9 mouse cellular contexts compared by ENCODE assay signal in genomic region chr5:150522867-150523234, GRCm38 (mm10). TPM values are rescaled to one million over a fixed set of nuclear protein-coding genes. Genes with fewer than 3 reads are reported as not detected.
DNase-seq lines count a peak whose midpoint lies in the region; ATAC-seq and TF ChIP-seq lines count a peak whose summit lies in the region.
"Had no signal": no experiment of that assay in that cellular context is flagged by ENCODE, and none has a peak within 500 bp of the region (broad histone marks: within the 10 kb centered on the region; RNA-seq: fewer than 3 reads in every experiment).

No protein-coding gene starts in this region.

- no peak for DNase-seq in heart, adult 9 months (ENCODE audit: low spot score in 2 of 2)
- DNase-seq in left cerebral cortex, postnatal 14 days (ENCODE audit: low spot score in 2 of 2) = no peak
- no peak for DNase-seq in urinary bladder, adult 2 months (ENCODE audit: low spot score)

- no peak for TF ChIP-seq EP300 in ES-Bruce4 (IDR thresholded peaks at IDR 0.05; ENCODE audit: insufficient read depth, low read depth, low read length)

- peaks cover 6% of the 10 kb centered on the region for H3K4me1 ChIP-seq in heart, embryonic 11.5 days (ENCODE audit: control insufficient read depth, insufficient read depth, low read length)
- no peaks in the 10 kb centered on the region for H3K4me1 ChIP-seq in ES-Bruce4 (ENCODE audit: control insufficient read depth, insufficient read depth, low read length)
- peaks cover 6% of the 10 kb centered on the region for H3K4me1 ChIP-seq in forebrain, embryonic 16.5 days (replicated peaks; ENCODE audit: control insufficient read depth, insufficient read depth, low read length)

- no peaks in the 10 kb centered on the region for H3K27me3 ChIP-seq in heart, embryonic 11.5 days (ENCODE audit: control insufficient read depth, insufficient read depth, low read length)
- no peaks in the 10 kb centered on the region for H3K27me3 ChIP-seq in ES-Bruce4 (ENCODE audit: control insufficient read depth, insufficient read depth, low read length, poor library complexity, severe bottlenecking)
- no peaks in the 10 kb centered on the region for H3K27me3 ChIP-seq in forebrain, embryonic 16.5 days (replicated peaks; ENCODE audit: control insufficient read depth, insufficient read depth, low read length)

- peak overlapping the region; percentile 80 for H3K4me2 ChIP-seq in heart, embryonic 11.5 days
- peak overlapping the region; percentile 48 for H3K4me2 ChIP-seq in forebrain, embryonic 16.5 days (ENCODE audit: low read length)

- H3K79me2 ChIP-seq in macrophage (ENCODE audit: inconsistent target) = no peaks in the 10 kb centered on the region

- intact Hi-C loops in left cerebral cortex, postnatal 14 days (cut with DNase I) = loop anchor here (2.0 kb wide), 1 partner anchor 142 kb away; no protein-coding TSS in a partner anchor

- ATAC-seq in heart, embryonic 11.5 days (replicated peaks; ENCODE audit: insufficient number of reproducible peaks, low FRiP score, low TSS enrichment) = peak; percentile 27; the same call in 1 of the 2 replicates
- no peak; the same call in 1 of the 2 replicates for ATAC-seq in forebrain, embryonic 16.5 days
- no peak for ATAC-seq in CD4-positive, CD25-positive, alpha-beta regulatory T cell, adult 4 months

- WGBS in heart, embryonic 11.5 days (ENCODE audit: insufficient replicate concordance) = 12% methylated on average over 11 of the region's 11 CpGs
- 5% methylated on average over 11 of the region's 11 CpGs for WGBS in forebrain, embryonic 16.5 days
- WGBS in macrophage (ENCODE audit: missing documents) = 2% methylated on average over 11 of the region's 11 CpGs

- peak overlapping the region; percentile 91 for H3K9ac ChIP-seq in heart, embryonic 11.5 days (ENCODE audit: low read depth, low read length)
- peak overlapping the region; percentile 84 for H3K9ac ChIP-seq in ES-Bruce4 (ENCODE audit: low read depth, poor library complexity, severe bottlenecking)
- peak overlapping the region; percentile 84 for H3K9ac ChIP-seq in forebrain, embryonic 16.5 days (replicated peaks; ENCODE audit: low read depth, low read length)

- no peak for TF ChIP-seq POLR2A in ES-Bruce4 (IDR thresholded peaks at IDR 0.05; ENCODE audit: insufficient read depth, low read length)

- H3K9me3 ChIP-seq in heart, embryonic 11.5 days (replicated peaks; ENCODE audit: control insufficient read depth, low read length) = no peaks in the 10 kb centered on the region
- H3K9me3 ChIP-seq in ES-Bruce4 (replicated peaks; ENCODE audit: control insufficient read depth, insufficient read depth, low read length, poor library complexity, severe bottlenecking) = no peaks in the 10 kb centered on the region
- H3K9me3 ChIP-seq in forebrain, embryonic 16.5 days (ENCODE audit: control insufficient read depth, low read length) = no peaks in the 10 kb centered on the region

- H3K27ac ChIP-seq in heart, embryonic 11.5 days (ENCODE audit: low read depth, low read length) = peak overlapping the region; percentile 74
- H3K27ac ChIP-seq in ES-Bruce4 (ENCODE audit: insufficient read depth, low read length) (no peak overlapping the region), macrophage (no peak overlapping the region)
- no peak overlapping the region; the same call in 1 of the 2 replicates for H3K27ac ChIP-seq in forebrain, embryonic 16.5 days (ENCODE audit: low read length)

- no peaks in the 10 kb centered on the region for H3K36me3 ChIP-seq in heart, embryonic 11.5 days (ENCODE audit: control insufficient read depth, insufficient read depth, low read length)
- no peaks in the 10 kb centered on the region; the same call in 1 of the 2 replicates for H3K36me3 ChIP-seq in ES-Bruce4 (ENCODE audit: control insufficient read depth, insufficient read depth, low read length, poor library complexity, severe bottlenecking)
- H3K36me3 ChIP-seq in forebrain, embryonic 16.5 days (ENCODE audit: control insufficient read depth, insufficient read depth) = no peaks in the 10 kb centered on the region
- H3K36me3 ChIP-seq in macrophage (ENCODE audit: inconsistent target) = no peaks in the 10 kb centered on the region

- peak overlapping the region; percentile 81 for H3K4me3 ChIP-seq in heart, embryonic 11.5 days (ENCODE audit: low read depth, low read length)
- H3K4me3 ChIP-seq in ES-Bruce4 (ENCODE audit: low read depth, low read length) (peak overlapping the region; percentile 50), macrophage (ENCODE audit: inconsistent target) (peak overlapping the region; percentile 58)
- H3K4me3 ChIP-seq in forebrain, embryonic 16.5 days (replicated peaks; ENCODE audit: low read length) = peak overlapping the region; percentile 73

- TF ChIP-seq CTCF in ES-Bruce4 (IDR thresholded peaks at IDR 0.05; ENCODE audit: low read depth, low read length) = no peak

RNA-seq across cellular contexts. Expression of gene Brca2, which starts 0.4 kb away (rescaled TPM):
- polyA plus RNA-seq in heart, embryonic 11.5 days (2014; fragmentation: Nextera tagmentation; extraction: Ambion mirVana) = 20.9 and 21.6 TPM in 2 replicates
- polyA plus RNA-seq in ES-Bruce4 (2011; ENCODE audit: insufficient read depth, insufficient read length, low read depth, missing spikeins) (47.0 and 58.8 TPM in 2 replicates), macrophage (2018) (1.6 to 5.7 TPM (median 4.2 TPM) in 3 replicates)
- polyA plus RNA-seq in forebrain, embryonic 16.5 days (2015; fragmentation: Nextera tagmentation; extraction: Ambion mirVana) = 11.3 and 16.5 TPM in 2 replicates
- total RNA-seq in macrophage (2018; cell fraction: chromatin; rRNA removed) = 10 to 100 TPM in 15 of 26 experiments, 1 to 10 TPM in 10, under 1 TPM in 1; 0.92 to 27.3 (median 10.9) TPM
- total RNA-seq in macrophage (2018; cell fraction: cytosol; rRNA removed) = 1 to 10 TPM in 24 of 26 experiments, under 1 TPM in 2; 0.81 to 4.4 (median 1.8) TPM
- 10 to 100 TPM in 1 of 26 experiments, 1 to 10 TPM in 24, under 1 TPM in 1; 0.89 to 26.2 (median 5.1) TPM for total RNA-seq in macrophage (2018; cell fraction: nucleus; rRNA removed)
- total RNA-seq in left cerebral cortex, postnatal 14 days (2021) = 1 to 10 TPM; 6.8 to 7.3 TPM
- 5.7 and 6.6 TPM in 2 replicates for polyA plus RNA-seq in urinary bladder, adult 2 months (2012; rRNA removed)
- 1 to 10 TPM; 8.6 to 9.8 TPM for polyA plus RNA-seq in CD4-positive, CD25-positive, alpha-beta regulatory T cell, adult 4 months (2017; shearing (Covaris generic))

RNA-seq across cellular contexts. Expression of gene Zar1l, which starts 4.9 kb away (rescaled TPM):
- polyA plus RNA-seq in heart, embryonic 11.5 days (2014; fragmentation: Nextera tagmentation; extraction: Ambion mirVana) = not detected in 2 replicates
- polyA plus RNA-seq in ES-Bruce4 (2011; ENCODE audit: insufficient read depth, insufficient read length, low read depth, missing spikeins) = not detected in 2 replicates
- polyA plus RNA-seq in forebrain, embryonic 16.5 days (2015; fragmentation: Nextera tagmentation; extraction: Ambion mirVana) = not detected in 2 replicates
- total RNA-seq in macrophage (2018; cell fraction: chromatin; rRNA removed) = not detected
- not detected for total RNA-seq in macrophage (2018; cell fraction: cytosol; rRNA removed)
- total RNA-seq in macrophage (2018; cell fraction: nucleus; rRNA removed) = not detected
- not detected in 3 replicates for polyA plus RNA-seq in macrophage (2018)
- under 1 TPM; 0.81 to 0.91 TPM for total RNA-seq in left cerebral cortex, postnatal 14 days (2021)
- polyA plus RNA-seq in urinary bladder, adult 2 months (2012; rRNA removed) = not detected in 2 replicates
- not detected for polyA plus RNA-seq in CD4-positive, CD25-positive, alpha-beta regulatory T cell, adult 4 months (2017; shearing (Covaris generic))
- polyA plus RNA-seq: gonadal fat pad, adult 2 months had no signal
